Mouse (Mus musculus) urinary bladder, adult 2 months (tissue): ENCODE measurements around the gene Ush1c. TPM values are rescaled to one million over a fixed set of nuclear protein-coding genes. Genes with fewer than 3 reads are reported as not detected.
"Not testable (repeated sequence)": the region's sequence is repeated elsewhere in the genome, so short reads cannot be mapped to it uniquely, and the experiment has no call there.

Experiments
- DNase-seq: peaks from one replicate; pipeline ENCODE4 v3.0.0; 2022; ENCODE audit warnings: low spot score
- polyA plus RNA-seq: library from polyadenylated mRNA; depleted of rRNA; stranded (reverse); fragments of >200 nt; gene quantifications from 2 replicates; pipeline ENCODE4 v1.2.3, GENCODE M21; 2012

Ush1c gene
- polyA plus RNA-seq, 1 experiment: not detected

DNA sequence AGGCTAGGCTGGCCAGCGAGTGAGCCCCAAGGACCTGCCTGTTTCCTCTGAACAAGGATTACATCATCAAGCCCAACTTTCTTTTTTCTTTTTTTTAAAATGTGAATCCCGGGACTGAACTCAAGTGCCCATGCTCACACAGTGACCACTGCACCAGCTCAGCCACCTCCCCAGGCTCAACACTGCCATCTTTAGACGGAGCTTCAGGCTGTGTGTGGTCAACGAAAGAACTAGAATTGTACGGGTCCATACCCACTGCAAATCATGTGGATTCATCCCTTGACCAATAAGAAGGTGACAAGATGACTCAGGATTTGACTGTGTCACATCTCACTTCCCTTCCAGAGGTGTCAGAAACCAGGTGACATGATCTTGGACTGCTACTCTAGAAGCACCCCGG lies 33.5 kb downstream of the Ush1c start:
- DNase-seq: no peak

DNA sequence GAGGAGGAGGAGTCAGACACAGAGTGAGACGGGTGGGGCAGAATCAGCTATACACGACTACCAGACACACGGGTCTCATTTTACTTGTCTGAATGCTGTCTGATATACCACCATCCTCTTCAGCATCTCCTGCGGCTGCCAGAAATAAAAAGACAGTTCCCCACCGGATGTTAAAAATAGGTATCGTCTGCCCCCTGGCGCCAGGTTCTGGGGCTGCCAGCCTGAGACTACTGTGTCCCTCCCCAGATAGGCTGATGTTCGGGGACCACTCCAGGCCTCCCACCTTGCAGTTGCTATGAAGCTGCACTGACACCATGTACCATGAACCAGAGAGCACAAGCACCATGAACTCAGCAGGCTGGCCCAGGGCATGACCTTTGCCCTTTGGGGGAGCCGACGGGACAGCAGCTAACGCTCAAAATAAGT lies 34.2 kb downstream of the Ush1c start:
- DNase-seq: no peak

DNA sequence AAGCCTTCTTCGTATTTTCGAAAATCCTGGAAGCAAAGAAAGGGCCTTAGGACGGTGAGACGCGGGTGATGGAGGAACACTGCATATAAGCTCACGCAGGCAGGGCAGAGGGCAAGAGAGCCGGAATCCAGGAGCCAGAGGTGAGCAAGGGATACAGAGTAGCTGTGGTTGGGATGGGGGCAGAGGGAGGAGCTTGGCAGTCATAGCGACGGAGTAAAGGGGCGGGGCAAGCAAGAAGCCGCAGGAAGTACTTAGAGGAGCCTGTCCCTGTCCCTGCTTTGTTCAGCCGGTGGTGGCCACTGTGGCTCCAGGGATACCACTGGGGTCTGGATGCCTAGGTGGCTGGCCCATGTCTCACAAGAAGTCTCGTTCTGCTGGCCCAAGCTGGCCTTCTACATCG lies 36.7 kb downstream of the Ush1c start:
- no peak for DNase-seq

DNA sequence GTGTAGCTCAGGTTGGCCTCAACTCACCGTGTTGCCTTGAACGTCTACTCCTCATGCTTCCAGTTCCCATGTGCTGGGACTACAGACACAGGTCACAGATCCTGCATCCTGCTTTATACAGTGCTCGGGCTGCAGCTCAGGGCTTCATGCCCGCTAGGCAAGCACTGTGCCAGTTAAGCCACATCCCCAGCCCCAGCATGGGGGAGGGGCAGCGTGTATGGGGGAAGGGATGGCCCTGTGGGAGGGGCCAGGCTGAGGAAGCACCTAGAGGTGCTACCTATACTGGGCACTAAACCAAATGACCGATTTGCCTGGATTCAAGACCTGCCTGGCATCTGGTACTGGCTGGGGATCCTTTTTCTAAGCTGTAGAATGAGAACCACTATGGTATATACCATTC lies 38.3 kb downstream of the Ush1c start:
- no peak for DNase-seq

DNA sequence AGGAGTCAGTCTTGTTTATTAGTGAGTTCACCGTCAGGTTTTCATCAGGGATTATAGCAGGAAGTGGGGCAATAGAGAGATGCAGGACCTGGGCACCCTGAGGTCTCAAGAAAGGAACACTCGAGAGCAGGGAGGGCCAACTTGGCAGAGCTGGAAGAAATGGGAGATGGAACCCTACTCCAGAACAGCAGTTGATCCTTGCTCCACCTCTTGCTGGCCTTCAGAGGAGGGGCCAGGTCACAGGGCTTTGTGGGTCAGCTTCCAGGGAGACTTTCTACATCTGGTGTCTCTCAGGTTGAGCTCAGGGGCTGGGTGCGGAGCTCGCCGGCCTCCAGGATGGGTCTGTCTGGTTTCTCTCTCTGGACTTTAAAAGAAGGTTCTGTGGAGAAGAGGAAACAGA lies 42.9 kb downstream of the Ush1c start:
- DNase-seq: no peak

DNA sequence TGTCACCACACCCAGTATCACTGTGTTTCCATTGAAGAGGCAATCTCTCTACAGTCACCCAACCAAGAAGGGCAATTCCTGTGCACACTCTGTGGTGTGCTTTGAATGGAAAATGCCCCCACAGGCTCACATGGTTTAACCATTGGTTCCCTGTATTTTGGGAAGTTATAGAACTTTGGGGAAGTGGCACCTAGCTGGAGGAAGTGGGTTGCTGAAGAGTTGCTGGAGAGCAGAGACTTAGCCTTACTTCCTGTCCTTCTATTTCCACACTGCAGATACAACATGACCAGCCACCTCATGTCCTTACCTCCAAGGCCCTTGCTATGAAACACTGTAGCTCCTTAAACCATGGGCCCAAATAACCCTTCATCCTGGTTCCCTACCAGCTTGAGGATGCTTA lies 54.1 kb downstream of the Ush1c start:
- no peak for DNase-seq

DNA sequence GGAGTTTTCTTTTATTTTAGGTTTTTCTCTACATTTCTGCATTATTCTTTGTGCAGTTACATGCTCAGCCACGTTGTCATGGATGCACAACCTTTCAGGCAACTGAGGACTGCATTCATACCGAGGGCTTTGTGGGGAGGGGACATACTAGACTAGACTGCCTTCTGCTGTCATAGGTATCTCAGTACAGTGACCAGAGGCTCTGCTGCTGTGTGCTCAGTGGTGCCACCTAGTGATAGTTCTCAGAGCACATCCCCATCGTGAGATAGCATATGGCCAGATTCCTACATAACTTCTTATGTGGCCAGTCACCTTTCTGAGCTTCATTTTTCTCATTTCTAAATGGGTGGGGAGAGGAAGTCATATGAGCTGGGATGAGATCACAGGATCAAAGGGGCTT lies 56.7 kb downstream of the Ush1c start:
- no peak for DNase-seq

DNA sequence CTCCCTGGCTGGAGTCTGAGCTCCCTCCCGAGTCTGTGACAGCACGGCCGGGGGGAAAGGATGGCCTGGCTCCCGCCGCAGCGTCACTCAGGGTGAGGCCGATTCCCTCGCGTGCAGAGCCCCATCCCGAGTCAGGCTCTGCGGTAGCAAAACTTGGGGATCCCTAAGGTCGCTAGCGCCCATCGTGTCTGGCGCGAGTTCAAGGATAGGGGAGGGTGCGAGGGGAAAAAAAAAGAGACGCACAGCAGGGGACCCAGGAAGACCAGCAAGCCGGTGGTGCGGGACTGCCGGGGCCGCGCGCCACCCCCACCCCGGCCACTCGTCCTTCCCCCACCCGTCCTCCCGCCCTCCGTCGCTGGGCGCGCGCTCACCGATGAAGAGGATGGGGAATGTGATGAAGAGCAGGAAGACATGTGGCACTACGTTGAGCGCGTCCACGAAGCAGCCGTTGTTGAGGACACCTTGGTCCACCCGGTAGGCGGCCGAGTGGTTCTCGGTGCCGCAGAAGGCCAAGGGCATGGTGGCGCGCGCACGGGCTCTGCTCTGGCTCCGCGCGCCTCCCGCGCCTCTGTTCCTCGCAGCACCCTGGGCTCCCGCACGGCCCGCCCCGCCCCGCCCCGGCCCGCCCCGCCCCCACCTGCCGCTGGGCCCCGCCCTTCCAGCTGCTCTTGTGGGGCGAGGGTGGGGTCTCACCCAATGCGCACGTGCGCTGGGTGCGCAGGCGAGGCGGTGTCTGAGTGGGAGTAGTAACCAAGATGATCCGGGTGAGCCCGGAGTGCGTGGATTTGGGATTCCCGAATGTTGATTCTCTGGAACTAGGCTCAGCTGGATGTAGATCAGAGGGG lies 58.6 kb downstream of the Ush1c start, which contains the start of gene Abcc8:
Gene Abcc8, minus strand, starts transcription at position 603 of the 845 bp plus-strand sequence.
- no peak for DNase-seq

DNA sequence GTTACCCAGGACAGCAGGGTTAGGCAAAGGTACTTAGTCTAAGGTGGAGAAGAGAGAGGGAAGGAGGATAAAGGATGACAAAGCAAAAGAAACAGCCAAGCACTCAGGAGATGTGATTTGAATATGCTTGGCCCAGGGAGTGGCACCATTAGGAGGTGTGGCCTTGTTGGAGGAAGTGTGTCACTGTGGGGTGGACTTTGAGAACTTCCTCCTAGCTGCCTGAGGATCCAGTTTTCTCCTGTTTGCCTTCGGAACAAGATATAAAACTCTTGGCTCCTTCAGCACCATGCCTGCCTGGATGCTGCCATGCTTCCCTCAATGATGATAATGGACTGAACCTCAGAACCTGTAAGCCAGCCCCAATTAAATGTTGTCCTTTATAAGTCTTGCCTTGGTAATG lies 69.3 kb downstream of the Ush1c start:
- not testable (repeated sequence) for DNase-seq

DNA sequence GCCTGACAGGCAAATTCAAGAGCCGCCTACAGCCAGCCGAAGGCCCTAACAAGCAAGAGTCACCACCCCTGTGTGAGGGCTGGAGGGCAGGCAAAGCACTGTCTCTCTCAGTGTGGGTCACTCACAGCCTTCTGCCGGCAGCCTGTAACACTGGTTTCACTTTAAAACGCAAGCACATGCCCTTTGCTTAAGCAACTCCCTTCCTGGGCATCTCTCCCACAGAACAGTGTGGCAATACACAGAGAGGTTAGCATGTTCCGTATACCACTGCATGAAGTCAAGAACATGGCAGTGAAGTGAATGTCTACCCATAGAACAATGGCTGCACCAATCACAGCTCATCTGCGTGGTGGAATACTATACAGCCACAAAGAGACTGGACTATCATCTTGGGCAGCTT lies 69.9 kb downstream of the Ush1c start:
- no peak for DNase-seq

DNA sequence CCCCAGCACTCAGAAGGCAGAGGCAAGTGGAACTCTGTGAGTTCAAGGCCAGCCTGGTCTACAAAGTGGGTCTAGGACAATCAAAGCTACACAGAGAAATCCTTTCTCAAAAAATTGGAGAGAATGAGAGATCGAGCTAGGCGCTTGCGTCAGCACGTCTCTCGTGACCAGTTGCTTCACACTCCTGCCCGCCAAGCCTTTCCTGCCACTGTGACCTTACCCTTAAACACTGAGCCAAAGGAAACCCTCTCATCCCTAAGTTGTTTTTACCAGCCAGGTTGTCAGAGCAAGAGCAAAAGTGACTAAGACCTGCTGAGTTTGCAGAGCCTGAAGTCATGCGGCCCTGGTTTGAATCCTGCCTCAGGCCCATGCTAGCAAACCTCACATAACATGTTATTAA lies 70.4 kb downstream of the Ush1c start:
- DNase-seq: no peak

DNA sequence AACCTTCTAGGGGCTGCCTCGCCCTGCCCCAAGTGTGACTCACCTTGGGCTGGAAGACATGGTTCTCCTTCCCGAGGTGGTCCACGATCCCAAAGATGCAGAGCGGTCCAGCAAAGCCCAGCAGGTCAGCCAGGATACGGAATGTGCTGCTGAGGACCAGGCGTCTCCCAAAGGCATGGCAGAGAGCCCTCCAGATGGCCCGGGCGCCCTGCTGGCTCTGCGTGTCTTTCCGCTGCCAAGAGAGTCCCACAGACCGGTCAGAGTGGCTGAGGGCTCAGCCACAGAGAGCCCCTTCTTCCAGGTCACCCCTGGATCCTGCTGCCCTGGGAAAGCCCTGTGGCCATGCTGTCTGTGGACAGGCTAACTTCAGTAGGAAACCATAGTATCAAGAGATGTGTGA lies 72.4 kb downstream of the Ush1c start:
- no peak for DNase-seq

DNA sequence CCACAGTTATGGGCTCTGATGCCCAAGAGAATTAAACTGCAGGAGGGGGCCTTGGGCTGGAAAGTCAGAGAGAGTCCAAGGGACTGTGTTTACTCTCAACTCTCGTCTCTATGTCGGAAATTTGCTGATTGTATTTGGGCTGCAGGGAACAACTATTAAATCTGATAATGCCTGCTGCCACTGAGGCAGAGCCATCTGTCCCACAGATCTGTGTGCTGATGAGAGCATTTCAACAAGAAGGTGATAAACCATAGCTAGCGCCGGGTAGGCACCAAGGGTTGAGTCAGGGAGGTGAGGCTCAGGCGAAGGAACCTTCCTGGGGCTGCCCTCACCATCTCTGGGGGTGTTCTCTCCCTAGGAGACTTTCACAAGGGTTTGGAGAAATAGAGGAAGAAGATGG lies 75.6 kb downstream of the Ush1c start:
- DNase-seq: no peak

DNA sequence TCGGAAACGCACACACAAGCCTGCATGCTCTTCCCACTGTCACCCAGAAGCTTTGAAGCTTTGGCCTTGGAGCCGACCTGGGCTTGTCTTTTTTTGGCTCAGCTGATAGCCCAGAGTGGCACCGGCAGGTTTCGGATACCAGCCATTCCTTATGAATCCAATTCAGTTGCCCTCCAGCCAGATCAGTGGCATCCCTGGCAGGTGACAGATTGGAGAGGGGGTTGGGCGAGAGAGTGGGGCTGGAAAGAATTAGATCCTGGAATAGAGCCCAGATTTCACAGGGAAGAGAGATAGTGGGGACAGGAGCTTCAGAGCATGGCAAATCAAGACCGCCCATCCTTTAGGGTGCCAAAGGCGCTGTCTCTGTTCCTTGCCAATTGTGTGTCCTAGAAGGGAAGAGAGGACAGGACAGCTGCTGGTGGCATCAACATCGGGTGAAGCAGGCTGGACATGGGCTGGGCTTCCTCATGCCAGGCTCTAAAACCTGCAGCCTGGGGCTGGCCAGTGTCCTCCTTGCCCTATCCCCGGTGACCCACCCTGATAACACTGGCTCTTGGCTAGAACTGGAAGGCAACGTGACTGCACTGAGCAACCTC lies 76.1 kb downstream of the Ush1c start:
- DNase-seq: no peak

DNA sequence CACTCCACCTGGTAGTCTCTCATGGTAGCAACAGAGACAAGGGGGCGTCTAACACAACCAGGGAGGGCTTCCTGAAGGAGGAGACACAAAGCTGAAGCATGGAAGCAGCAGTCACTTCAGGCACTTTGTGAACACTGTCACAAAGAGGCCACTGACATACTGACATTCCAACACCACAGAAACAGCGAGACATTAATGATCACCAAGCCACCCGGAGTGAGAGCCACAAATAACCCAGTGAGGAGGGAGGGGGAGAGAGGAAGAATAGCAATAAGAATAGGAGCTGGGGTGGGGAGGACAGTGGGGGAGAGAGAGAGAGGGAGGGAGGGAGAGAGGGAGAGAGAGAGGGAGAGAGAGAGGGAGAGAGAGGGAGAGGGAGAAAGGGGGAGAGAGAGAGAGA lies 76.7 kb downstream of the Ush1c start:
- DNase-seq: no peak

DNA sequence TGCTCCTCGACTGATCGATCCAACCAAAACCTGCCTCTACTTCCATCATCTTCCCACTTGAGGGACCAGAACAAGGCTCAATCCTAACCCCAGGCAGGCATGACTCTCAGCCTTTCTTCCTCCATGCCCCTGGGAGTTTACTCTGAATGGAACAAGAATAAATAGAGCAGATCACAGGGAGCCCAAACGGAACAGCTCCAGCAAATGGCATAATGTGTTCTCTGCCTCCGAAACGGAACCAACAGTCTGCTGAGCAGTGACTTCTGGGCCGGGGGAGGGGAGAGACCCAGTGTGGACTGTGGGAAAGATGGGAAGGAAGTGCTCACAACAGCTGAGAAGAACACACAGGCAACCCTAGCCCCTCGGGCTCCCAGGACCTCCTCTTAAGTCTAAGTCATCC lies 80.6 kb downstream of the Ush1c start:
- no peak for DNase-seq

DNA sequence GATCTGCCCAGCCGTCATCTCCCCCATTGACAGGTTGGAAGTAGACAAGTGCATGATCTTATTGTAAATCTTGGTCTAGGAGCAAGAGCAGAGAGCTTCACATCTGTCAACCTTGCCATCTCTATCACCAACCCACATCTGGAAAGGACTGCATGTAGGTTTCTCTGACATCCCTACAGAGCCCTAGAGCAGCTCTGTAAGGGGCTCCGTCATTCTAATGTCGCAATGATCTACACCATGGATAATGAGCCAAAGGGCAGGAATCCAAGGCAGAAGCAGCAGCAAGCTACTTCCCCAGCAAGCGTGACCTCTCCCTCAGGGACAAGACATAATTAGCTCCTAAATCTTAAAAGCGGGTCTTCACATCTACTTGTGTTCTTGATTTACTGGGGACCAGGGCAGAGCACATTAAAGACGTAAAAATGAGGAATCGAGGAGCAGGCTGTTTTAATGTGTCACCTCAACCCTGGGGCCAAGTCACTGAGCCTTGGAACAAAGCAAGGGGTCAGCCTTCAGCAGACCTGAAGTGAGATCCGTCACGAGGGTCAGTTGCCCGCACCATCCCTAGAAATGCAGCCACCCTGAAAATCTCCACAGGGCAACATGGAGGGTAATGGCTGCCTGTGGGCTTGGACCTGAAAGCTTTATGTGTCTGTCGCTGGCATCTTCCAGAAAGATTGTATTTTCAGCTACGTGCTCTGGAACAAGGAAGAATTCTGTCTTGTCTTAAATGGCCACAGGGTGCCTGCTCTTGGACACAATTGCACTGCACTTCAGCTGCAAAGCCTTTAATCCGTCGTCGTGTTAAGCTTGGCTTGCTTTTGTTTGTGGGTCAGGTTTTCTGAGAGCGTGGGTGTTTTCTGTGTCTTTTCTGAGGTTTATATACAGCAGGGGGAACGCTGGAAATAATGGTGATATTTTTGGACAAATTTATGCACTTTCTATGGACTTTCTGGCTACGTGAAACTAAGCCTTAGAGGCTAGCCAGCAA lies 83.5 kb downstream of the Ush1c start:
- DNase-seq: no peak

DNA sequence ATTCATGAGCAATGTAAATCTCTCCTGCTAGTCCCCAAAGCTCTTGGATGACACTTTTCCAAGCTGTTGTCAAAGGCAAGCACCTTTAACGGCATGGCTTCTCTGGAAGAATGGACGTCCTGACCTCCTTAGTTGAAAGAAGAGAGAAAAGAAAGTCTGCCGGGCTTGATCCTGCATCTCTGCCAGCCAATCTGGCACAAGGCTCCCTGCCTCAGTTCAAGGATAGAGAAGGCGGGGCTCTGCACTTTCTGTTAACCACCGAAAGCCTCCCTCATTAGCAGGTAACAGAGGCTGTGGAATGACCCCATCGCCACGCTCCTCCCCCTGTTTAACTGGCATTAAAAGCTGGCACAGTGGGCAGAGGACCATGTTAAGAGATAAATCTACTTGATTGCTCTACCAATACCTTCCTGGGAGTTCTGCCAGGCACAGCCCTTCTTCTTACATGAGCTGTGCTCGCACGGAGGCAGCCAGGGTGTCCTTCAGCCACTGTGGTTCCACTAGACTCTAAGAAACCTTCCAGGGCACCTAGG lies 85.4 kb downstream of the Ush1c start:
- no peak for DNase-seq

DNA sequence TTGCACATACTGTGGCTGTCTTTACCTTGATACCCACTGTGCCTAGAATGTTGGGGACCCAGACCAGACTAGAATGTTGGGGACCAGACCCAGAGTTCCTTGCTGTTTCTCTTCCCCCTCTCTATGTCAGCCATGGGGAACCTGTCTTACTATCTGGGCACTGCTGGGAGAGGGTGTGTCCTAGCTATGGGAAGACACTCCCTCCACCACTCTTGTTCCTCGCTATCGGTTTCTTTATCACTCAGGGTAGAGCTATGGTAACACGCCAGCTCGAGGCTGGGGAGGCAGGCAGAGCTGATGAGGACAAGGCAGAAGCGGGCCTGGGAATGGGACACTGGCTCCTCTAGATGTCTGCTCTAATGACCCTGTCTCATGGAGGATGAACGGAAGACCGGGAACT lies 90.9 kb downstream of the Ush1c start:
- DNase-seq: no peak

DNA sequence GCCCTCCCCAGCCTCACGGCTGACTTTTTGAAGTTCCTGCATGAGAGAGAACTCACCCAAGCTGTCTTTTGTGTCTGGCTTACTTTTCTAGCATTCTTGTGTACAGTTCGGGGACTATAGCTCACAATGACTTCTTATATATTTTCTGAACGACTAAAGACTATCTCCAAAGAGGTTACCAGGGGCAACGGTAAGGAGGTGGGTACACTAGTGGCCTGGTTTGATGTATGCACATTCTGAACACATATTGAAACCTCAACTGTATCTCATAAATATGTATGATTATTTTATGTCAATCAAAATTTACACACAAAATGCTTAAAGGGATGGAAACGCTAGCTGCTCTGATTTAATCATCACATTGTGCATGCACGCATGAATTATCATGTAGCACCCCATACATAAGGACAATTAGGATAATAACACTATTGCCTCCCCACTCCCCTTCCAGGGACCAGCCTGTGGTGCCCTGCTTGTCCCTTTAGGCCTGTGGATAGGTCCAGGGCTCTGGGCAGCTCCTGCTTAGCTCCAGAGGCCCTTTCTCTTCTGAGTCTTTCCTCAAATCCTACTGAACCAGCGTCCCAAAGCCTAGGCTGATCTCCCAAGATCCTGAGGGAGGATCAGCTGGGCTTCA lies 91.5 kb downstream of the Ush1c start:
- DNase-seq: no peak
